Comparison of ENCODE assay signal across 20 mouse cellular contexts in genomic region chr9:71408946-71409345, GRCm38 (mm10).
DNase-seq lines count a peak whose midpoint lies in the region; ATAC-seq and TF ChIP-seq lines count a peak whose summit lies in the region.
"Had no signal": no experiment of that assay in that cellular context is flagged by ENCODE, and none has a peak within 500 bp of the region (broad histone marks: within the 10 kb centered on the region; RNA-seq: fewer than 3 reads in every experiment).

No protein-coding gene starts in this region.

- DNase-seq in gastrocnemius, adult 18-20 months (ENCODE audit: low spot score): peak; percentile 22
- no peak for DNase-seq in gastrocnemius, adult 2 months
- DNase-seq in hindbrain, embryonic 10.5 days (ENCODE audit: low spot score): no peak
- DNase-seq in brain, adult 2 months (ENCODE audit: low read depth, low spot score): peak; percentile 8
- peak; percentile 13 for DNase-seq in retina, embryonic 14.5 days (ENCODE audit: low spot score)
- no peak for DNase-seq in B cell, adult 2 months
- DNase-seq: adrenal gland, postnatal 14 days; cerebellum, adult 2 months; cerebellum, postnatal 10 days; gastrocnemius, postnatal 36 days; heart, adult 18-20 months; kidney, adult 11 months had no signal

- no peak overlapping the region for H3K4me2 ChIP-seq in hindbrain, embryonic 15.5 days
- H3K4me2 ChIP-seq: forebrain, embryonic 15.5 days; heart, embryonic 13.5 days had no signal

- no peak overlapping the region for H3K9ac ChIP-seq in hindbrain, embryonic 15.5 days
- H3K9ac ChIP-seq: forebrain, embryonic 15.5 days; heart, embryonic 13.5 days had no signal

- WGBS in hindbrain, embryonic 15.5 days: 49% methylated on average over 5 of the region's 5 CpGs
- 77% methylated on average over 5 of the region's 5 CpGs for WGBS in hindbrain, embryonic 10.5 days

- H3K27ac ChIP-seq in gastrocnemius, adult 2 months: no peak overlapping the region
- 0 out of 2 replicates have a peak overlapping the region, but pooled peaks have one; percentile 3 for H3K27ac ChIP-seq in hindbrain, embryonic 15.5 days (replicated peaks)
- H3K27ac ChIP-seq in hindbrain, embryonic 10.5 days: no peak overlapping the region
- H3K27ac ChIP-seq: forebrain, embryonic 15.5 days; heart, embryonic 13.5 days had no signal

- no peak for TF ChIP-seq CTCF in gastrocnemius, adult 2 months (IDR thresholded peaks at IDR 0.05)

- no peaks in the 10 kb centered on the region for H3K9me3 ChIP-seq in hindbrain, embryonic 15.5 days
- no peaks in the 10 kb centered on the region for H3K9me3 ChIP-seq in hindbrain, embryonic 10.5 days
- H3K9me3 ChIP-seq: forebrain, embryonic 15.5 days had no signal

- intact Hi-C loops in gastrocnemius, adult 2 months (cut with DNase I): no loop called here

- H3K4me1 ChIP-seq in hindbrain, embryonic 15.5 days (replicated peaks): no peaks in the 10 kb centered on the region; the same call in 1 of the 2 replicates
- H3K4me1 ChIP-seq in hindbrain, embryonic 10.5 days (replicated peaks): no peaks in the 10 kb centered on the region
- H3K4me1 ChIP-seq: forebrain, embryonic 15.5 days; heart, embryonic 13.5 days had no signal

- H3K4me3 ChIP-seq in gastrocnemius, adult 2 months: no peak overlapping the region
- no peak overlapping the region for H3K4me3 ChIP-seq in hindbrain, embryonic 15.5 days
- no peak overlapping the region for H3K4me3 ChIP-seq in hindbrain, embryonic 10.5 days
- H3K4me3 ChIP-seq: forebrain, embryonic 15.5 days; heart, embryonic 13.5 days had no signal

- no peak for ATAC-seq in hindbrain, embryonic 15.5 days (ENCODE audit: low FRiP score, low read depth)
- no peak for ATAC-seq in megakaryocyte progenitor cell, adult 5-6 weeks (replicated peaks; ENCODE audit: poor library complexity)
- ATAC-seq: activated CD4-positive, CD25-positive, alpha-beta regulatory T cell, adult 4 months; forebrain, embryonic 15.5 days; hindbrain, embryonic 16.5 days; Patski had no signal

- no peaks in the 10 kb centered on the region for H3K27me3 ChIP-seq in hindbrain, embryonic 15.5 days
- no peaks in the 10 kb centered on the region for H3K27me3 ChIP-seq in hindbrain, embryonic 10.5 days (ENCODE audit: insufficient read depth, poor library complexity, severe bottlenecking)
- H3K27me3 ChIP-seq: CH12.LX; forebrain, embryonic 15.5 days; heart, embryonic 13.5 days; Patski had no signal

- H3K36me3 ChIP-seq in hindbrain, embryonic 15.5 days: no peaks in the 10 kb centered on the region
- no peaks in the 10 kb centered on the region for H3K36me3 ChIP-seq in hindbrain, embryonic 10.5 days
- H3K36me3 ChIP-seq: forebrain, embryonic 15.5 days; heart, embryonic 13.5 days had no signal

Comparison
In these comparisons a context has a peak if more than half of its experiments do, and no peak if none do; other contexts are left out.
1. DNase-seq: peak in gastrocnemius, adult 18-20 months (single experiment), brain, adult 2 months (single experiment) and retina, embryonic 14.5 days (single experiment); none in gastrocnemius, adult 2 months (single experiment), hindbrain, embryonic 10.5 days (single experiment) and B cell, adult 2 months (0 of 2).